Mouse (Mus musculus) heart, postnatal 0 days (tissue): Measurements from ENCODE around the gene Slc25a28.

Experiments used
- CTCF ChIP-seq: IDR thresholded peaks from 2 replicates; pipeline ENCODE4 v1.5.1; 2016; ENCODE audit warnings: antibody characterized with exemption, control low read depth, low read depth
- EP300 ChIP-seq: IDR thresholded peaks from 2 replicates; pipeline ENCODE4 v1.6.1; 2016; ENCODE audit warnings: antibody characterized with exemption, low read depth

DNA sequence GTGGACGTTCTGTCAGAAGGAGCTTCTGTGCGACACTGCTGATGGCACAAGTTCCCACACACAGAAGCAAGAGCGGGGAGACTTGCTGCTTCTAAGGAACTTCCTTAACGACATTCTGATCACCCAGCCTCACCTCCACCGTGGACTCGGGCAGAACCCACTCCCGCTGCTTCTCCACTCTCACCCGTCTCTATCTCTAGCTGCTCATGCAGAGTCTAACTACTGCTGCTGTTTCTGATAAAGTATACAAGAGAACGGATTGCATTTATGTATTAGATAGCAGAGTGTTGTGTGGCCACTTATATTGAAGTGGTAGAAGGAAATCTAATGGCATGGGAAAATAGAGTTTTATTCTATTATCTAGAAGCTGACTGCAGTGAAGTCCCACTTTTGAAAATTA is 13.9 kb downstream of the Slc25a28 start:
- TF ChIP-seq CTCF (no peak), EP300 (no peak)
